Mouse (Mus musculus) testis, postnatal 10 days (tissue): ENCODE results near the gene Akirin2.
A peak's percentile ranks its signal among the peaks of the same experiment; 100 is the strongest.

Experiments used
- DNase-seq: peaks from one replicate; pipeline ENCODE4 v3.0.0; 2021; ENCODE audit warnings: low spot score

Akirin2 gene

GRCm38 (mm10) chr4:34584871-34585607 lies 34.3 kb downstream of the Akirin2 start:
- DNase-seq = no peak

GRCm38 (mm10) chr4:34603123-34603522 lies 52.4 kb downstream of the Akirin2 start:
- DNase-seq = no peak

GRCm38 (mm10) chr4:34606658-34607057 lies 55.9 kb downstream of the Akirin2 start:
- no peak for DNase-seq

- DNase-seq = peak; percentile 50
Measured at GRCm38 (mm10) chr4:34613571-34614145, 62.9 kb downstream of the Akirin2 start.

- DNase-seq = peak; percentile 94
Measured at GRCm38 (mm10) chr4:34614630-34615094, 63.9 kb downstream of the Akirin2 start, which contains the start of the genes Orc3 and Rars2. Gene Orc3, minus strand, starts transcription at chr4:34614944. Gene Rars2, plus strand, starts transcription at chr4:34614957.

- DNase-seq = no peak
Measured at GRCm38 (mm10) chr4:34615303-34615702, 64.6 kb downstream of the Akirin2 start.

- no peak for DNase-seq
Measured at GRCm38 (mm10) chr4:34616146-34616545, 65.4 kb downstream of the Akirin2 start.
